Mouse (Mus musculus): Measurements from ENCODE around the gene Uap1l1.

Gene Uap1l1

DNA sequence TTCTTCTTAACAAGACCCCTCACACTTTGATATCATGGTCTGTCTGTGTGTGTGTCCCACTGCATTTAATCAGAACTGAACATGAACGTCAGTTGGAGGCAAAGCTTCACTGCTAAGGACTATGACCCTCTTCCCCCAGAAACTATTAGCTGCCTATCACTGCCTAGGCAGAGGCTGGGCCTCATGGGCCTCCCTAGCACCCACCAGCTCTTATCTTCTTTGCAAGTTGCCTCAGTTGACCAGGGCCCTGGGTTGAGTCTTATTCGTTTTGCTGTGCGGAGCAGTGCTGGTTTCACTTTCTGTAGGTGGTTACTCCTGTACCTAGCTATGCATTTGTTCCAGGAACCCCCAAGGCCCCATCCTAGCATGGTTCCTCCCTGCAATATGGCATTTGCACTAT is 4.5 kb upstream of the Uap1l1 start:
- no peak for DNase-seq

DNA sequence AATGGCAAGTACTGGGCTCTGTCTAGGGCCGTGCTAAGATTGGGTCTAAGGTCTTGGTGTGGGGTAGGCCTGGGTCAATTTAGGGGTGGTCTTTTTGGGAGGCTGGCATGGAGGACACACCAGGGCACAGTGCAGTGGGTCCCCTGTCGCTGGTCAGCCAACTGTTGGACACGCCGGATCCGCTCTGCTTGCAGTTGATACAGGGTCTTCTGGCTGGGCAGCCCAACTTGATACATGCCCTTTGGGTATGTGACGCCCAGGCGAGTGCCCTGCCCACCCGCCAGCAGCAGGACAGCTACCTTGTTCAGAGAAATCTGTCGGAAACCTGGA is 756 bp downstream of the Uap1l1 start:
- DNase-seq: no peak

DNA sequence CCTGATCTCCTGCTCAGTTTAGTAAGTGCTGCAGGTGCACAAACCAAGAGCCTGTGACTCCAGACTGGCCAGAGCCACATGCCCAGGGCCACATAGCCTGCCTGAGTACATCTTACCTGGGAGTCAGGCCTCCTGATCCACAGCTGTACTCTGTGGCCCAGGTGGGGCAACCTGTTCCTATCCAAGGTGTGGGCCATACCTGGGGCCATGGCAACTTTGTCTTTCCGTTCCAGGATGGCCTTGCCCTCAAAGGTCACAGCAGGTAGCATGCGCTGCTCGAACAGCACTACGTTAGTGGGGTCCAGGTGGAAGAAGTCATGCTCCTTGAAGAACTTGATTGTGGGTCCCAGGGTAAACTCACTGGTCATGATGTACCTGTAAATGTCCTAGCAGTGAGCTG is 1.2 kb downstream of the Uap1l1 start:
- DNase-seq: no peak

DNA sequence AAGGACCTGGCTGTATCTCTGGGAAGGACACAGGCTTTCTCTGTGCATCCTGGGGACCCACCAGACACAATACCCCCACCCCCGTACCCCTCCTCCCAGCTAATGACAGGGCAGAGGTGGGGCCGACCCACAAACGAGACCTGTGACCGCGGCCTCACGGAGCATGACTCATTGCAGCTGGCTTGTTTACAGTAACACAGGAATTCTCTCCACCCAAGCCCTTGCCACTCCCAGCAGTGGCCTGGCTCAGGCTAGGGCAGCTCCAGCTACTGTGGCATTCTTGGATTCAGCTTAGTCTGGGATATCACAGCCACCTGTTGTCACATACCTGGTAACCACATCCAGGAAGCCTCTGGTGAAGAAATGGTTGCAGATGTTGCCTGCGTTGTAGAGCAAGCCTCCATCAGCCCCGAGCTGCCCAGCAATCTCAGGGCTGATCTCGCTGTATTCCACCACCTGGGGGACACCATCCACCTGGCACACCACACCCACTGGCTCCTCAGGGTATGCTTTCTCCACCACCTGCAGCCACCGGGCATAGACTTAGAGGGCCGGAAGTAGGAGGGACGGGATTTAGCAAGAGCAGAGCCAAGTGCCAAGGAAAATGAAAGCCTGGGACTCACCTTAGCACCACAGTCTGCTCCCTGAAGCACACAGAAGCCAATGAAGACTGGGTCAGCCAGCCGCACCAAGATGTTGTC is 1.9 kb downstream of the Uap1l1 start:
- DNase-seq: no peak

DNA sequence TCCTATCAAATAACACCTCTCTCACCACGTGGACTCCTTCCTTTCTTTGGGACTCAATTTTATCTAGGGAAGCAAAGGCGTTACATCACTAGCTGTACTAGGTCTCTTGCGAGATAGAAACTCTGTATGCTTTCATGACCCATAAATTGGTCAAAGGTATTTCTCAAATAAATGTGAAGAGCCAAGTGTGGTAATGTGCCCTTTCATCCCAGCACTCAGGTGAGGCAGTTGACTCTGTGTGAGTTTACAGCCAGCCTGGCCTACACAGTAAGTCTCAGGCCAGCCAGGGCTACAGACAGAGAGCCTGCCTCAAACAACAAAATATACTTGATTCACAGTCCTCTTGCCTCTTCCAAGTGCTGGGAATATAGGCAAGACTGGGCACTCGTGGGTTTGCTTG is 5.6 kb downstream of the Uap1l1 start:
- DNase-seq: no peak

DNA sequence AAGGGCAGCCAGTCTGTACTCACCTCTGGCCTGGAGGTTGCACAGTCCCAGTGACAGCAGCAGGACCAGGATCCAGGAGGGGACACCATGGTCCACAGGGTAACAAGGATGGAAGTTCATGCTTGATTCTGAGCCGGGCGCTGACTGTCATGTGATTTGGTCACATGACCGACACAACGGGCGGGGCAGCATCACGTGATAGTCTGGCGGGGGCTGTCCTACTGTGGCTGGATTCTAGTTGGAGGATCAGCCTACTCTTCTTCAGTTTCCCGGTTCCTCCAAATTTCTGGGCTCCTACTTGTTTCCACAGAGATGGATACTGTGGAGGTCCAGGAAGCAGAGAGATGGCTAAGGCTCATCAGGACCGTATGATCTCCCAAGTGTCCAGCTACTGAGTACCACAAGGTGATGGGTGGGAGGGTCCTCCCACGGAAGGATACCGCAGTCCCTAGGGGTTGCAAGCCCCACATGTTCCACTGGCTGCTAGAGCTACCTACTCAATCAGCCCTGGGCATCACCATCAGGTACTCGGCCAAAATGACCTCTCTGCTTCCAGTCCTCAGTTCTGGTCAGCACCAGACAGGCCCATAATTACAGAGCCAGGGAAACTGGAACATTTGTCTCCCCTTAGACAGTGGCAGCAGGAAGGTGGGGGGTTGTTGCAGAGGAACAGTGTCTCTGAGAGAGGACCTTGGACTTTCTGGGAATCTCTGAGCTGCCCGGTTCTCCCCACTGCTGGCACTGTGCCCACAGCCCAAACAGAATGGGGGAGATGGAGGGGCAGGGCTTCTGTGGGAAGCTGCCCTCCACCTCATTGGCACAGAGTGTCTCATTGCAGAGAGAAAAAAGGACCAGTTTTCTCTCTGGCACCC is 9.0 kb downstream of the Uap1l1 start, which contains the start of gene Dpp7:
Gene Dpp7, minus strand, starts transcription at position 152 of the 872 bp plus-strand sequence.
- DNase-seq: peak; percentile 87

DNA sequence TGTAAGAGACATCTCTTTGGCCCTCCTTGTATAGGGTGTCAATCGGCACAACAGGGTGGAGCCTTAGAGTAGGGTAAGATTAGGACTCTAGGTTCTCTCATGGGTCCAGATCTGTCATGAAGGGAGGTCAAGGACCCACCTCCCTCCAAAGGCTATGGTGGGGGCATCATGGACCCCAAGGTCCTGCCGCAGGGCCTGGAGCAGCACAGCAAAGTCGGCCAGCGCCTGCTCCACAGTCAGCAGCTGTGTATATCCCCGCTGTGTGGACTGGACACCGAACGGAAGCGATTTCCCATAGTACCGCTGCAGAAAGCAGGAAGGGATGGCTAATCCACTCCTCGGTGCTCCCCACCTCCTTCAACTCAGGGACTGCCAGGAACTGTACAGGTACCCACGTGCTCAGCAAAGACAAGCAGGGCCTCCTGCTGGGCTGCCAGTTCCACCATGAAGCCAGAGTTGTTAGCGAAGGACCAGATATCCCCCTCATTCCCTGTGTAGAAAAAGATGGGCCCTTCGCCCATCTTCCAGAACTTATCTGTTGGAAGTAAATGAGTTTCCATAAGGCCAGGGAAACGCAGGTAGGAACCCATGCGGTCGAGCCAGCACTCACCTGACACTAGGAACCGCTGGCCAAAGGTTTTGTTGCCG is 9.9 kb downstream of the Uap1l1 start:
- DNase-seq: no peak

DNA sequence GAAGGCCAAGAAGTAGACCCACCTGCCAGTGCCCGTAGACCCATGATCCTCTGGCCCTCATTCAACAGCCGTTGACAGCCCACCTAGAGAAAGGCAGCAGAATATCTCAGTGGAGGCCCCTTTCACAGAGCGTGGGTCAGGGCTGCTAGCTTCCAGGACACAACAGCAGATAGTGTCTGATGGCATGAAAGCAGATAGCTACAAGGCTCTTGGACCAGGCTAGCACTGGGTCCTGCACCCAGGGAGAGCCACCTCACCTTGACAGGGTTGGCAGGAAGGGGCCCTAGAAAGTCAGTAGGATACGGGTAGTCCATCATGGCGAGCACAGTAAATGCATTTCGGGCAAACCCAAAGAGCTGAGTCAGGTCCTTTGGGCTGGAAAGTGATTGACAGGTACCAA is 11.3 kb downstream of the Uap1l1 start:
- DNase-seq: no peak

DNA sequence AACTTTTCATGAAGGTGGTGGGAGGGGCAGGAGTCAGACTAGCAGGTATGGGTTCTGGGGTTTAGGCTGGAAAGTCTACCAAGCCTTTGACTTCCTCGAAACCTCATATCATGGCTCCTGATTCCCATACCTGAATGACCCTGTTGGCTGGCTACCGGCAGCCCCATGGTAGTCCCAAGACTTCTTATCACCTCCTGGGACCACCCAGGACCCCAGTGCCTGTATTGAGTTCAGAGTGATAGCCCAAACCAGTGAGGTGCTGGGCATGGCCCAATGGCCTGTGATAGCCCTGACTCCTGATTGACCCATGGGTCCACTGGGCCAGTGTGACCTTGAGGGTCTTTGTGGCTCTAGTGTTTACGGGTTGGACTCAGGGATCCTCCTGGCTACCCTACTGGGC is 14.8 kb downstream of the Uap1l1 start:
- DNase-seq: no peak

DNA sequence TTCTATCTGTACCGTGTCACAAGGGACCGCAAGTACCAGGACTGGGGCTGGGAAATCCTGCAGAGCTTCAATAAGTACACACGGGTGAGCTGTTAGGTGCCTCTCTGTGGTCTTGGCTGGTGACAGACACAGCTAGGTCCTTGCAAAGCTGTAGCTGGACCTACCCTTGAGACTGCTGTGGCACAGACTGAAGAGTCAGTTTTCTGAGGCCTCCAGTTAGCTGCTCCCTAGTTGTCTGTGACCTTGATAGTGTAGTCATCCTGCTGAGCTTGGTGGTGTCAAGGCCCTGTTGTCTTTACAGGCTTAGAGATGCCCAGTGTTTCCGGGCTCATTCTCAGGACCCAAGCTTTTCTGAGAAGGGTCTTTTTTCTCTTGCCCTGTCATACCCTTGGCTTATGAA is 16.0 kb downstream of the Uap1l1 start:
- DNase-seq: no peak

DNA sequence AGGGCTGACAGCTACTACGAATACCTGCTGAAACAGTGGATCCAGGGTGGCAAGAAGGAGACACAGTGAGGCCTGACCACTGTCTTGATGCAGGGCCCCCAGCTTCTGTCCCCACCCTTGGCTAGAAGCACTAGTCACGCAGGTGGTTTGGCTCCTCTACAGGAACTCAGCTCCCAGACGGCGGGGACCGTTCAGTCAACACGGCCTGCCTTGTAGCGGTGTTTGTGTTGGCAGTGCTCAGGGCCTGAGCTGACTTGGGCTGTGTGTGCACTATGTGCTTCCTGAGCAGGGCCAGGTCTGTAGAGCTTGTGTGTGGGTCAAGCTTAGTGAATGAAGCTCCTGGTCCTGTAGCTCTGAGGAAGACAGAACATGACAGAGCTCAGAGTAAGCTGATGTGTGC is 17.3 kb downstream of the Uap1l1 start:
- DNase-seq: no peak

DNA sequence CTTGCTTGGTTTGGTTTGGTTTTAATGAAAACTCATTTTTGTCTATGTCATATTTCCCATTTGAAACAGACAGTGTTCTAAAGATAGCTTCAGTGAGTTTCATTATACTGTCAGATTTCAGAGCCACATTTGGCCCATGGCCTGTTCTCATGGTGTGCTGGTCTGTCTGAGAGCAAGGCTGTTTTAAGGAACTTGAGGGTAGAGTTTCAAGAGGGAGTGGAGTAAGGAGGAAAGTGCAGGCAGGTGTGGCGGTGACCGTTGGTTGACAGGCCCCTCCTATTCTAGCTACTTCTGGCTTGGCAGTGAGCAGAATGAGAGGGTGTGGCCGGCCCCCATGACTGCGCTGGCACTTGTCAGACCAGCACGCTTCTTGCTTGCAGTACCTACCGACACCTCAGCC is 27.2 kb downstream of the Uap1l1 start:
- no peak for DNase-seq

DNA sequence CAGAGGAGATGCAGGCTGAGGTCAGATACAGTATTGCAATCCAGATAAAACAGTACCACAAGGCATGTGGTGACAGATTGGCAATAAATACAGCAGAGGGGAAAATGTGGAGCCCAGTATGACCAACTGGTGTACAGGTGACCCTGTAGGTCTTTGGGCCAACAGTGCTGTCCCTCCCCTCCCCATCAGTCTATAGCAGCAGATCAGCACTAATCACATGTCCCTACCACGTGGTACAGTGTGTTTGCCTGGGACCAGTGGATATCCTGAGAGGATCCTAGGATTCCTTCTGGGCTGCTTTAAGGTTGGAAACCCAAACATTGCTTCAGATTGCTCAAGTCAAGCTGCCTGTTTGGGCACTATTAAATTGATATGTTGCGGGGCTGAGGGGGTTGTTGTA is 31.9 kb downstream of the Uap1l1 start:
- DNase-seq: no peak

DNA sequence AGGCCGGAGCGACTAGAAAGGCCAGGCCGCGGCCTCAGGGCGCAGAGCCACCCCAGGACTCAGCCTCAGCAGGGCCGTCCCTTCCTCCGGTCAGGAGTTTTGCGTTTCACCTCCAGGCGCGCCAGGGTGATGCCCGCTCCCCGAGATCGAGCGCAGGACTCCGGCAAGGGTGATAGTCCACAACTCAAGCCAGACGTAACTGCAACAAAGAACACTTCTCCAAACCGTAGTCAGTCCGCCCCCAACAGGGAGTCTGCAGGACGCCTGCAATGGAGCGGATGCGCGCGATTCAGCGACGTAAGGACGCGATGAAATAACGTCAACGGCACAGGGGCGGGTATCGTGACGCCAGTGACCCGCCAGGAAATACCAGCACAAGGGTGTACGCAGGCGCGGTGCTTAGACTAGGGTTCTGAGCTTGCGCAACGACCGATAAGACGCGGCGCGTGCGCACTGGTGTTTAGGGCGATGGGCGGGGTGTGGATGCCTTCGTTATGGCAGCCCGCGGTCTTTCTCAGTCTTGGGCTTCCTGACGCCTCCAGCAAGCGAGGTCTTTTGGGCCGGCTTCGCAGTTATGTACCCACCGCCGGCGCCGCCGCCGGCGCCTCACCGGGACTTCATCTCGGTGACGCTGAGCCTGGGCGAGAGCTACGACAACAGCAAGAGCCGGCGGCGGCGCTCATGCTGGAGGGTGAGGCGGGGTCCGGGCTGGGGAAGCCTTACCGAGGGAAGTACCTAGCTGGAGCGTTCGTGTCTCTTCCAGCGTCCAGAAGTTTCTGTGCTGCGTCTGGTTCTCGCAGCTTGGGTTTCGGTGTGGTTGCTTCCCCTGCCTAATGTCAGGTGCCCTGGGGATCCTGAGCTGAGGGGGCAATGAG is 33.0 kb downstream of the Uap1l1 start, which contains the start of gene Man1b1:
Gene Man1b1, plus strand, starts transcription at position 53 of the 875 bp plus-strand sequence.
- DNase-seq: peak; percentile 99

DNA sequence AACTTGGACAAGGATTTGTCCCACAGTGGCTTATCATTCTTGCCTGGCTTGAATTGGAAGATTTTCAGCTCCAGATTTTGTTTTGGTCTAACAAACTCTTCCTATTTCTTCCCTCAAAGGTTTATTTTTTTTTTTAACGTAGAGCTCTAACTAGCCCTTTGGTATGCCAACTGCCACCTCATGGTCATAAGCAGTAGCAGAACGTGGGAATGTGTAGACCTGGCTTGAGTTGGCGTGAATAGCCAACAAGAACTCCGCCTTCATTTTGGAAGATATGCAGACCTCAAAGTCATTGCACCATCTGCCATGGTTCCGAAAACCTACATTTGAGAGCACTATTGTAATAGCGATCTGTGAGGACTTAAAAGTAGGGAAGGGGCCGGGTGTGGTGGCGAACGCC is 34.0 kb downstream of the Uap1l1 start:
- no peak for DNase-seq

DNA sequence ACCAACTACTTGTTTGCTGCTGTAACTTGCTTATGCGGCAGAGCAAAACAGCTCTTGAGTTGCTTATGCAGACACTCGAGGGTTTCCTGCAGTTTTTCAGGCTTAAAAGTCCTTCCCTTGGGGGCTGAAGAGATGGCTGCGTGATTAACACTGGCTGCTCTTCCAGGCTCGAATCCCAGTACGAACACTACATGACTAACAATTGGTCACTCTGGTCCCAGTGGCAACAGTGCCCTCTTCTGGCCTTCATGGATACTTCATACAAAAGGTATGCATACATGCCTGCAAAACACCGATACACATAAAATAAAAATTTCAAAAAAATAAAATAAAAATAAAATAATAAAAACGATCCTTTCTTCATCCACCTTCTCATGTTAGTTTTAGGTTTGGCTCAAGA is 37.0 kb downstream of the Uap1l1 start:
- DNase-seq: no peak

DNA sequence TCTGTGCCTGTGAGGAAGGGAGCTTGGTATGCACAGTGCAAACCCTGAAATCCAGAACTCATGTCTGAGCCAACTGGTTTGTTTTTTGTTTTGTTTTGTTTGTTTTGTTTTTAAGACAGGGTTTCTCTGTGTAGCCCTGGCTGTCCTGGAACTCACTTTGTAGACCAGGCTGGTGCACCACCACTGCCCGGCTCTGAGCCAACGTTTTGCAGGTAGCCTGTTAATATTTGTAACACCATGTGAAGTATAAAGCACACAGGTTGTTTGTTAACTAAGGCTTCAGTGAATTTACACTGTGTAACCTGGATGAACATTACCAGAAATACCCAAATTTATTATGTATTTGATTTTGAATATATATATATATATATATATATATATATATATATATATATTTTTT is 39.4 kb downstream of the Uap1l1 start:
- no peak for DNase-seq

DNA sequence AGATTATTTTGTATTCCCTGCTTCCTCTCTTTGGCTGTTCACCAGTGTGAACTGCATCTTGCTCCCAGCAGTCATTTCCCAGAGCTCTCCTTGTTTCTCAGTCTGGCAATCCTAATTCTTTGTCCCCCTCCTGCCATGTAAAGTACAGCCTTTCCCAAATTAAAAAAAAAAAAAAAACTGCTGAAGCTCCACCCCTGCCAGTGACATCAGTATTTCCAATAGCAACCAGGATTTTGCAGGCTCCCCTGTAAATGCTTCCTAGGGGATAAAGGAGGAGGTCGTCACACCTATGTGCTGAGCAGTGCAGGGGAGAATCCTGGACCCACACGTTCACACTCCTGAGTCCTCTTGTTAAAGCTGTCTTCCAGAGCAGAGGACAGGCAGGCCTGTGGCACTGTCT is 45.4 kb downstream of the Uap1l1 start:
- no peak for DNase-seq

DNA sequence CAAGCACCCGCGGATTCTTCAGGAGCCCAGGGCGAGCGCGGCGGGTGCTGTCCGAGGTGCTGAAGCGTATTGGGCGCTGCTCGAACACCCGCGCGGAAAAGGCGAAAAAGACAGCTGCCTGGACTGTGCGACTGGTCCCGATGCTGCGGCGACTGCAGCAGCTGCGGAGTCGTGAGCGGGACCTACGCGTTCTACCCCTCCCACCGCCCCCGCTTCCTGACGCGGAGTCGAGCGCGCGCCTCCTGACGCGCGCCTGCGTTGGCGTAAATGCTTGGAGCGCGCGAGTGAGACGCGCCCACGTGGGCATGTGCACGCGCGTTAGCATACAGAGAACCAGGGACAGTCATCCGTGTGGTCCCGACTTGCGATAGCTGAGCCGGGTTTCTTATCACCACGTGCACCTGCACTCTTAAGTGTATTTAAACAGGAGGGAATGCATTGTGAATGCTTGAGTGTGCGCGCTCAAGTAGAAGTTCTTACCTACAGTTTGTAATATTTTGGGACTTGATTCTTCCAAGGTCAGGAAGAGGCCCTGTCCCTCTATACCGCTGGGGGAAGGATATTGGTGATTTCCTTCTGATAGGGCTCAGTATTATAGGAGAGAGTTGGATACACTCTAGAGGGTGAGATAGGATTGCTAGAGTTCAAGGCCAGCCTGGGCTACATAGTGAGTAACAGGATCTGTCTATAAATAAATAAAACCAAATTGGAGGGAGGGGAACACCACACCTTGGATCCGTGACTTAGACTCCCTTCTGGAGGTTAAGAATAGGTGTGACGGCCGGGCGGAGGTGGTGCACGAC is 46.3 kb downstream of the Uap1l1 start, which contains the start of gene Grin1:
Gene Grin1, minus strand, starts transcription at position 217 of the 803 bp plus-strand sequence.
- DNase-seq: peak; percentile 91

DNA sequence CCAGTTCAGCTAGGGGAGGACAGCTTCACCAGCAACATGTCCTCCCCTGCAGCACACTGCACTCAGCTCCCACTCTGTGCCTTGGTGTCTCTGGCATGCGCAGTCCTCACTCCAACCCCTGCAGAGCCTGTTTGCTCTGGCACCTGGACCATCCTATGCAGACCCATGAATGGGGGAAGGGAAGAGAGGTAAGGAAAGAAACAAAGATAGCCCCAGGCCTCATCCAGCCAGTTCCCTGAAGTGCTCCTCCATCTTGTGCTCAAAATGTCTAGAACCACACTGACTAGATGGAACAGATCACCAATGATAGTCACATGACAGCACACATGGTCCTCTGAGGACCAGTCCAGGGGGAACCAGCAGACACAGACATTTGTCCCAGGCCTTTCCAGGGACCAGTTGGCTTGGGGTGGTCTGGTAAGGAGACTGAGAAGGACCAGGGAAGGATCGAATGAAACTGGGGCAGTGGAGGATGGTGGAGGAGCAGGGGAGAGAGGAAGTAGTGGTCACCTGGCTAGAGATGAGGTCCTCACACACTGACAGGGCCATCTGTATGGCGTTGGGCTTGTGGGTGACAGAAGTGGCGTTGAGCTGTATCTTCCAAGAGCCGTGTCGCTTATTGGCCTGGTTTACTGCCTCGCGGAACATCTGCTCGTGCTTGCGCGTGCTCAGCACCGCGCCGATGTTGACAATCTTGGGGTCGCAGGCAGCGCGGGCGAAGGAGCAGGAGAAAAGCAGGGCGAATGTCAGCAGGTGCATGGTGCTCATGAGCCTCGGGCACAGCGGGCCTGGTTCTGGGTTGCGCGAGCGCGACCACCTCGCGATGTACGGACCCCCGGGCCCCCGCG is 47.1 kb downstream of the Uap1l1 start:
- DNase-seq: peak; percentile 83

DNA sequence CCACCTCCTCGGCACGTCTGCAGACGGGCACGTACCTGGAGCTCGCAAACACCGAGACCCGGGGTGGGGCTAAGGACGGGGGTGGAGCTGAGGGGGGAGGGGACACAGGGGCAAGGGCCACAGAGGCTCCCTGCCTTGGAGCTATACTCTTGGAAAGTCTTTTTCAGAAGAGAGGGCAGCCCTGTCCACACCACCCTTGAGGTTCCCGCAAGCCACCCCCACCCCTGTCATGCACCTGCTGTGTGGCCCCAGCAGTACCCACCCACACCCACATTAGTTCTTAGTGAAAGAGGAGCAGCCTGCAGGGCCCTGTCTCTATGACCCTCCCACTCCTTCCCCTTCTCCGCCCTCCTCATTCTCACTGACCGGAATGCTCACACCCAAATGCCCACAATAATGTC is 54.0 kb downstream of the Uap1l1 start:
- DNase-seq: peak; percentile 17

Data from cerebellum, adult 9-11 months (tissue).